Mouse (Mus musculus) stomach, postnatal 0 days (tissue): ENCODE results near the gene Nicn1.

Source experiments
- CTCF ChIP-seq: IDR thresholded peaks from 2 replicates; pipeline ENCODE4 v1.5.1; 2016; ENCODE audit warnings: antibody characterized with exemption, low read depth, mild to moderate bottlenecking, moderate library complexity
- EP300 ChIP-seq: optimal IDR thresholded peaks from 2 replicates; pipeline ENCODE3; 2016; ENCODE audit warnings: antibody characterized with exemption

DNA sequence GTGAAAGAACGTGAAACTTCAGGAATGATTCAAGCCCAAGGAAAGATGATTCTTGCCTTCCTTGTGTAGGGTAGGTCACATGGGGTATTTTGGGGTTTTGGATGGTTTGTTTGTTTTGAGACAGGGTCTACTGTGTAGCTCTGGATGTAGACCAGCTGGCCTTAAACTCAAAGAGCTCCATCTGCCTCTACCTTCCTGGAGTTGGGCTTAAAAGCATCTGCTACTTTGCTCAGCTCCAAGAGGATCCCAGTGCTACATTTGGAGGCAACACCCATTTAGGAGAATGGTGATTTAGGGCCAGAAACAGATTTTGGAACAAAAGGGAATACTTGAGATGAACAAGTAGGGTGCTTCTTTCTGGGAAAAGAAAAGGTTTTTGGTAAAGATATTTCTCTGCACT lies 34.6 kb downstream of the Nicn1 start:
- no peak for TF ChIP-seq CTCF
- TF ChIP-seq EP300, result no peak
